Mouse (Mus musculus) limb, embryonic 12.5 days (tissue): Measurements from ENCODE around the gene Ksr1. TPM values are rescaled to one million over a fixed set of nuclear protein-coding genes. Genes with fewer than 3 reads are reported as not detected.
A peak's percentile ranks its signal among the peaks of the same experiment; 100 is the strongest.

Source experiments
- ATAC-seq: fragments of 200-750 bp; cut with Nextera tagmentation; 2 replicates; pipeline ENCODE4 v1.8.0; 2017; ENCODE audit warnings: low read depth, moderate TSS enrichment; ENCODE audit not compliant: insufficient number of reproducible peaks, insufficient read depth, low FRiP score, low TSS enrichment
- H3K27ac ChIP-seq: fragments of 300-500 bp; sonication (generic); 2 replicates; pipeline ENCODE4 v1.5.1; 2016; ENCODE audit warnings: mild to moderate bottlenecking, moderate library complexity
- H3K27me3 ChIP-seq: fragments of 300-500 bp; sonication (generic); 2 replicates; pipeline ENCODE4 v1.6.1; 2016; ENCODE audit warnings: mild to moderate bottlenecking, moderate library complexity
- H3K36me3 ChIP-seq: fragments of 300-500 bp; sonication (generic); 2 replicates; pipeline ENCODE4 v1.6.1; 2016; ENCODE audit warnings: mild to moderate bottlenecking, moderate library complexity
- H3K4me1 ChIP-seq: fragments of 300-500 bp; sonication (generic); replicated peaks from 2 replicates; pipeline ENCODE4 v1.6.1; 2016
- H3K4me2 ChIP-seq: fragments of 300-500 bp; sonication (generic); 2 replicates; pipeline ENCODE4 v1.6.1; 2016; ENCODE audit warnings: mild to moderate bottlenecking, moderate library complexity
- H3K4me3 ChIP-seq: fragments of 300-500 bp; sonication (generic); replicated peaks from 2 replicates; pipeline ENCODE4 v1.5.1; 2016; ENCODE audit warnings: mild to moderate bottlenecking
- H3K9ac ChIP-seq: fragments of 300-500 bp; sonication (generic); replicated peaks from 2 replicates; pipeline ENCODE4 v1.6.1; 2016; ENCODE audit warnings: mild to moderate bottlenecking, moderate library complexity
- H3K9me3 ChIP-seq: fragments of 300-500 bp; sonication (generic); 2 replicates; pipeline ENCODE4 v1.6.1; 2016; ENCODE audit warnings: mild to moderate bottlenecking, moderate library complexity
- WGBS: fragments of 180-500 bp; shearing (Covaris S2); methylation state at CpG from one replicate; pipeline ENCODE4 v1.1.7; 2016; 5-methylcytosine and 5-hydroxymethylcytosine counted together
- polyA plus RNA-seq: library from polyadenylated mRNA; unstranded; fragments of >200 nt; fragmentation: Nextera tagmentation; extraction: Ambion mirVana; gene quantifications from 2 replicates; pipeline ENCODE4 v1.2.1, GENCODE M21; 2016

Ksr1 gene
- polyA plus RNA-seq, 1 experiment from 2014 or later, result 4.3 TPM

DNA sequence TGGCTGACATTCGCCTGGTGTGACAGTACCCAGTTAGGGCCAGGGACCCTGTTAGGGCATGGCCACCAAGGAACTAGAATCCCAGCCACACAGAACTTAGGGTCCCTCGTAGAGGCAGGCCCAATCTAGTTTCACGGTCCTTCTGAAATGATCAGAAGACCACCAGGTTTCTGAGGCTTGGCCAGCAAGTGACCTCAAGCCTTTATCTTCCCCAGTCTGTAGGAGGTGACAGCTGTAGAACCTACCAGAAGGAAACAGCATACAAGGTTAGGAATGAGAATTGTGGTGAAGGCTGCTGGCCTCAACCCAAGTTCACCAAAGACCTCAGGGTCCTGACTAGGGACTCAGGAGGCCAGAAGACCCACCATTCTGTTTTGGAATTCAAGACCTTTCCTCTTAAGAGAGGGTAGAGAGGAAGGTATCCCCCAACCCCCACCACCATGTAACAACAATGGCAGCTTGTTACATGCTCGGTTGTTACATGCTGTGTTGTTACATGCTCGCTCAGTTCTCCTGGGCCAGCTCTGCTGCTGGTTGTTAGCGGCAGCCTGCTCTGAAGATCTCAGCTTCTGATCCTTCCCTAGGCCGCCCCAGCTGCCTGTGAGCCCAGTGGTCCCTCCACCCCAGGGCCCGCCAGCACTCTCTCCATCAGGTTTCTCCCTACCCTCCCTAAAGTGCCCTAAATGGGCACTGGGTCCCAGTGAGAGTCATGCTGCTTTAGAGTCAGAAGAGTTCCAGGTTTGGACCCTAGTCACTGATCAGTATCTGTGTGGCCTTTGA lies 169.3 kb downstream of the Ksr1 start:
- no peak for ATAC-seq
- H3K27me3 ChIP-seq, result no peaks in the 10 kb centered on the region
- H3K36me3 ChIP-seq, result no peaks in the 10 kb centered on the region
- WGBS, result 84% methylated on average over 8 of the region's 8 CpGs
- H3K4me1 ChIP-seq, result peaks cover 19% of the 10 kb centered on the region
- no peak overlapping the region for H3K9ac ChIP-seq
- no peak overlapping the region for H3K4me3 ChIP-seq
- no peaks in the 10 kb centered on the region for H3K9me3 ChIP-seq
- no peak overlapping the region for H3K27ac ChIP-seq
- no peak overlapping the region for H3K4me2 ChIP-seq

DNA sequence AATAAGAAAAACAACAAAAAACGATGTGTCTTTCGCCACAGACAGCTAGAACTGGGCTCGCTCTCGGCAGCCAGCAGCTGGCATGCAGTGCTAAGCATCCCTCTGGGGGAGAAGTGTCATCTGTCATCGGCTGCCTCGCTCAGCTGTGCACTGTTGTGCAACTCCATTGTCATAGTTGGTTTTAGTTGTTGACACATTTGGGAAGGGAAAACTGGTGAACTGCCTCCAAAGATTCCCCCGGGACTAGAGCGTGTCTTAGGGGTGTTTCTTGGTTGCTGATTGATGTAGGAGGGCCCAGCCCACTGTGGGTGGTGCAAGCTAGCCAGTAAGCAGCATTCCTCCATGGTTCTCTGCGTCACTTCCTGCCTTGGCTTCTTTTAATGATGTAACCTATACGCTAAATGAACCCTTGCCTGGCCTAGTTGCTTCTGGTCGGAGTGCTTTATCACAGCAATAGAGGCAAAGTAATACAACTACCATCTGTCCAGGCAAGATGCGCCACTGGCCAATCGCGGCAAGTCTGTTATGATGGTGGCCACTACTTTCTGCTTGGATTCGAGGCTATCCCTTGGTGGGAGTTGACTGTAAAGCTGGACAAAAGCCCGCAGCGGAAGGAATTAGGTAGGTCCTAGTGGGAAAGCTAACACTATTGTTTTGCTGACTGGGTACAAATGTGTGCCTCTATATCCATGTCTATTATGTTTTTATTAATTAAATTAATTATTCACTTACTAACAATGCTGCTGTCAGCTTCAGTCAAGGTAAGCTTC lies 172.6 kb downstream of the Ksr1 start:
- WGBS, result 70% methylated on average over 17 of the region's 17 CpGs
- Histone ChIP-seq H3K9me3 (no peaks in the 10 kb centered on the region), H3K9ac (no peak overlapping the region), H3K36me3 (no peaks in the 10 kb centered on the region), H3K27ac (no peak overlapping the region), H3K4me3 (no peak overlapping the region), H3K4me1 (peaks cover 20% of the 10 kb centered on the region), H3K27me3 (no peaks in the 10 kb centered on the region), H3K4me2 (no peak overlapping the region)
- no peak for ATAC-seq

DNA sequence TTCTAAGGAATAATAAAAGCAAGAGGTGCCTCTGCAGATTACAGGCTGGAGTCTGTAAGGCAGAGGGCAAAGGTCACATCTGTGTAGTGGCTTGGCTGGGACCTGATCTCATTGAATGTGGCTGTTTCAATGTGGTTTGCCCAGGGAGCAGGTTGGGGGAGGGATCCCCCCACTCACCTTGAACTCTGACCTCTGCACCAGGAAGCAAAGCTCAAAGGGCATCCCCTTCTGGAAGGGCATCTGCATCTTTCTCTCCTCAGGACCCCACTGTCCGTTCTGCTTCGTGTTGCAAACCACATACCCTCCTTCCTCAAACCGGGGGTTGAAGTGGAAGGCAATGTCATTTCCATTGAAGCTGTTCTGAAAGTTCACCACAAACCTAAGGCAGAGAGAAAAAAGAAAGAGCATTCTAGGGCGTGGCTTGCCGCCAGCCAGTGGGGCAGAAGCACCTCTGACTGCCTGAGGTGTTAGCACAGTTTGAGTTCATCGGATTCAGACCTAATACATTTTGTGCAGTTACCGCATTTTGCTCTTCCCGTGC lies 173.3 kb downstream of the Ksr1 start:
- Histone ChIP-seq H3K9me3 (no peaks in the 10 kb centered on the region), H3K4me3 (no peak overlapping the region), H3K4me2 (no peak overlapping the region), H3K36me3 (no peaks in the 10 kb centered on the region), H3K27me3 (no peaks in the 10 kb centered on the region), H3K27ac (0 out of 2 replicates have a peak overlapping the region, but pooled peaks have one; percentile 31), H3K4me1 (peaks cover 20% of the 10 kb centered on the region), H3K9ac (no peak overlapping the region)
- no peak for ATAC-seq
- WGBS, result 50% methylated on average over 8 of the region's 8 CpGs

DNA sequence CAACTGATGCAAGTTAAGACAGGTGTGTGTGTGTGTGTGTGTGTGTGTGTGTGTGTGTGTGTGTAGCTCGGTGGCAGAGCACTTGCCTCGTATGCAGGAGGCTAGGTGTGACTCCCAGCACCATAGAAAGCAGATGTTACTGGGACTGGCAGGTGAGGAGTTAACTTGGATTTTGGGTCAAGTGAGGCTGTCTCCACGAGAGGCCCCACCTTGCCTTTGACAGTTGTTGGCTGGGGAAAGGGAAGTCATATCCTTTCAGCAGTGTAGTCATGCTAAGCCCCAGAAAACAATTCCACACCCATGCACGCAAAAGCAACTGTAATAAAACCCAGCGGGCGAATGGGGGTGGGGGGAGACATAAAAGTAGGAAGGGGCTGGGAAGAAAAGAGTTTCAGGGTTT lies 173.9 kb downstream of the Ksr1 start:
- no peak for ATAC-seq
- H3K27ac ChIP-seq, result peak overlapping the region; percentile 51; the same call in 1 of the 2 replicates
- H3K27me3 ChIP-seq, result no peaks in the 10 kb centered on the region
- H3K4me1 ChIP-seq, result peaks cover 20% of the 10 kb centered on the region
- H3K4me3 ChIP-seq, result no peak overlapping the region
- no peak overlapping the region for H3K4me2 ChIP-seq
- H3K9ac ChIP-seq, result no peak overlapping the region
- H3K36me3 ChIP-seq, result no peaks in the 10 kb centered on the region
- H3K9me3 ChIP-seq, result no peaks in the 10 kb centered on the region
- WGBS, result 8% methylated on average over 6 of the region's 6 CpGs

DNA sequence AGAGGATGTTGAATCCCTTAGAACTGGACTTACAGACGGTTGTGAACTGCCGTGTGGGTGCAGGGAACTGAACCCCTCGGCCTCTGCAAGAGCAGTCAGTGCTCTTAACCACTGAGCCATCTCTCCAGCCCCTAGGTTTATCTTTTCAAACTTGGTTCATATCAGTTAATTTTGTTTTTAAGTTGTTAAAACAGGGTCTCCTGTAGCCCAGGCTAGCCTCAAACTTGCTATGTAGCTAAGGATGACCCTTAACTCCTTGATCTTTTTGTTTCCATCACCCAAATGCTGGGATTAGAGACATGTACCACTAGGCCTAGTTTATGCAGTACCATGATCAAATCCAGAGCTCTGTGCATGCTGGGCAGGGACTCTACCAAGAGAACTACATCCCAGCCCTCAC lies 174.5 kb downstream of the Ksr1 start:
- H3K36me3 ChIP-seq, result no peaks in the 10 kb centered on the region
- no peak for ATAC-seq
- no peak overlapping the region for H3K4me2 ChIP-seq
- no peaks in the 10 kb centered on the region for H3K27me3 ChIP-seq
- H3K4me1 ChIP-seq, result peaks cover 20% of the 10 kb centered on the region
- H3K27ac ChIP-seq, result no peak overlapping the region; the same call in 1 of the 2 replicates
- no peak overlapping the region for H3K4me3 ChIP-seq
- no peaks in the 10 kb centered on the region for H3K9me3 ChIP-seq
- 92% methylated on average over 3 of the region's 3 CpGs for WGBS
- no peak overlapping the region for H3K9ac ChIP-seq

DNA sequence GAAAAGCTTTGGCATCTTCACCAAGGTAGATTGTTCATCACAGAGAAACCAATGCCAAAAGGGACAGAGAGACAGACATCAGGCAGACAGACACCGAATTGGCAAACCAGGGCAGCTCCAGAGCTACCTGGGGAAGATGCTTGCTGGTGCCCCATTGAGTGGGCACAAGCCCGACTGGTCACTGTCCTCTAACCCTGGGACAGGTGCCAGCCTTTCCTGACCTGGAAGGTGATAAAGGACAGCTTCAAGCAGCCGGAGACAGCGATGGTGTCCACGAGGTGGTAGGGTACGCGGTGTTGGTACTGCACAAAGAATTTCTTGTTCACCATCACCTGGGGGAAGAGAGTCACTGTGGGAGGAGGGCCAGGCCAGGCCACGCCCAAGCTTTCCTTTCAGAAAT lies 175.1 kb downstream of the Ksr1 start:
- Histone ChIP-seq H3K9me3 (no peaks in the 10 kb centered on the region), H3K36me3 (no peaks in the 10 kb centered on the region), H3K27ac (no peak overlapping the region), H3K4me3 (no peak overlapping the region), H3K4me1 (peaks cover 20% of the 10 kb centered on the region), H3K4me2 (no peak overlapping the region), H3K9ac (no peak overlapping the region), H3K27me3 (no peaks in the 10 kb centered on the region)
- ATAC-seq, result no peak
- WGBS, result 84% methylated on average over 8 of the region's 8 CpGs

DNA sequence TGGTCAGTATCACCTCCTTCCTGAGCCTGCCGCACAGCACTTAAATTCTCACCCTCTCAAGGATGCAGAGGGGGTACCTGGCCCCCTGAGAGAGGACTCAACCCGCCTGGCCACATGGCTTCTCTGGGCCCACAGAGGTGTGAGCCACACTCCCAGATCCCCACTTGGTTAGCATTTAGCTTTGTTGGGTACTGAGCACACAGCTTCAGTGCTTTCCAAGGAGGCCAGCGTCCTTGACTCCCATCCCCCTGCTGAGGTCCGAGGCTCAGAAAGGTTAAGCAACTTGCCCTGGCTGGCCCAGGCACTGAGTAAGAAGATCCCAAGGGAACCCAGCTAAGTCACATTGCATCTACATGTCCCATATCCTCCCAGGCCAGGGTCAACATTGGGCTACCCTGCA lies 178.1 kb downstream of the Ksr1 start:
- peaks cover 13% of the 10 kb centered on the region for H3K4me1 ChIP-seq
- H3K27me3 ChIP-seq, result no peaks in the 10 kb centered on the region
- H3K36me3 ChIP-seq, result no peaks in the 10 kb centered on the region
- no peak overlapping the region for H3K9ac ChIP-seq
- no peak overlapping the region for H3K4me3 ChIP-seq
- 68% methylated on average over 4 of the region's 4 CpGs for WGBS
- H3K27ac ChIP-seq, result no peak overlapping the region
- no peaks in the 10 kb centered on the region for H3K9me3 ChIP-seq
- no peak overlapping the region for H3K4me2 ChIP-seq
- ATAC-seq, result no peak

DNA sequence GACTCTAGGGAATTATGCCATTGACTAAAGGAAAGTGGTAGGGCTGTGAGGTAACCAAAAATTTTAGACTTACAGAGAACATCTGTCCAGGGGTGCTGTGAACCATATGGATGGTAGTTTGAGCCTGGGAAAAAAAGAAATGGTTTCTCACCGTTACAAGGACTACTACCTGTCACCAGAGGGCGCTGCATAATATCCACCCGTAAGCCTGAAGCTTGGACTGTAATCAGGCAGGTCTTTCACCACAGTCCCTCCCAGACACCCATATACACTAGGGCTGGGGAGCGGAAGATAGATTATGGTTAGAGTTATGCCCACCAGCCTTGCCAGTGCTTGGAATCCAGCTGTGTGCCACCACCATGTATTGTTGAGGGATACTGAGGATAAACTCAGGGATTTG lies 178.8 kb downstream of the Ksr1 start:
- WGBS, result 23% methylated on average over 4 of the region's 4 CpGs
- Histone ChIP-seq H3K4me1 (peaks cover 5% of the 10 kb centered on the region), H3K4me3 (no peak overlapping the region), H3K9me3 (no peaks in the 10 kb centered on the region), H3K27ac (no peak overlapping the region), H3K36me3 (no peaks in the 10 kb centered on the region), H3K4me2 (no peak overlapping the region), H3K9ac (no peak overlapping the region), H3K27me3 (no peaks in the 10 kb centered on the region)
- no peak for ATAC-seq

Other genes with a start within 250 kb of the Ksr1 start
- gene Nos2, start 225.6 kb downstream of the Ksr1 start, polyA plus RNA-seq, result 0.66 and 1.2 TPM in 2 replicates
- gene Lgals9, start 161.5 kb downstream of the Ksr1 start, polyA plus RNA-seq, result 4.1 and 6.8 TPM in 2 replicates
- 446 and 475 TPM in 2 replicates for gene Wsb1, start 108.3 kb upstream of the Ksr1 start, polyA plus RNA-seq
- not detected in 2 replicates for gene Gm9964, start 150.5 kb upstream of the Ksr1 start, polyA plus RNA-seq
- 7.9 and 9.3 TPM in 2 replicates for gene Nf1, start 193.3 kb upstream of the Ksr1 start, polyA plus RNA-seq